In genomic region chr1:36922623-36923421, GRCm38 (mm10) we compare ENCODE assay signal across 16 mouse cellular contexts. TPM values are rescaled to one million over a fixed set of nuclear protein-coding genes. Genes with fewer than 3 reads are reported as not detected.
DNase-seq lines count a peak whose midpoint lies in the region; ATAC-seq and TF ChIP-seq lines count a peak whose summit lies in the region.
"Had no signal": no experiment of that assay in that cellular context is flagged by ENCODE, and none has a peak within 500 bp of the region (broad histone marks: within the 10 kb centered on the region; RNA-seq: fewer than 3 reads in every experiment).

No protein-coding gene starts in this region.

- ATAC-seq in intestine, embryonic 16.5 days = no peak
- no peak for ATAC-seq in intestine, embryonic 15.5 days
- no peak for ATAC-seq in intestine, postnatal 0 days
- no peak for ATAC-seq in midbrain, embryonic 13.5 days
- ATAC-seq in hindbrain, embryonic 16.5 days = no peak

- H3K9ac ChIP-seq in intestine, embryonic 16.5 days (ENCODE audit: low read depth, low read length) = no peak overlapping the region
- no peak overlapping the region for H3K9ac ChIP-seq in intestine, embryonic 15.5 days
- no peak overlapping the region for H3K9ac ChIP-seq in intestine, postnatal 0 days (ENCODE audit: low read depth, low read length)
- H3K9ac ChIP-seq in midbrain, embryonic 13.5 days (replicated peaks) = no peak overlapping the region
- no peak overlapping the region for H3K9ac ChIP-seq in hindbrain, embryonic 16.5 days (ENCODE audit: low read depth, low read length)
- H3K9ac ChIP-seq: embryonic facial prominence, embryonic 13.5 days; hindbrain, embryonic 13.5 days; midbrain, embryonic 15.5 days had no signal

- DNase-seq in NIH3T3 (ENCODE audit: low read depth) = peak; percentile 32
- DNase-seq in left cerebral cortex, postnatal 36 days (ENCODE audit: low spot score in 2 of 2) = no peak
- DNase-seq: cerebellum, adult 2 months; kidney, adult 2 months; left cerebral cortex, postnatal 4 days; lung, adult 2 months; right cerebral cortex, postnatal 25 days had no signal

- H3K27me3 ChIP-seq in intestine, embryonic 16.5 days (replicated peaks; ENCODE audit: control insufficient read depth, insufficient read depth, low read length) = no peaks in the 10 kb centered on the region
- H3K27me3 ChIP-seq in intestine, embryonic 15.5 days (replicated peaks) = no peaks in the 10 kb centered on the region
- H3K27me3 ChIP-seq in intestine, postnatal 0 days (replicated peaks; ENCODE audit: control insufficient read depth, insufficient read depth, low read length) = no peaks in the 10 kb centered on the region
- H3K27me3 ChIP-seq in midbrain, embryonic 13.5 days = no peaks in the 10 kb centered on the region
- H3K27me3 ChIP-seq in hindbrain, embryonic 16.5 days (replicated peaks; ENCODE audit: control insufficient read depth, insufficient read depth, low read length) = no peaks in the 10 kb centered on the region
- H3K27me3 ChIP-seq: embryonic facial prominence, embryonic 13.5 days; hindbrain, embryonic 13.5 days; midbrain, embryonic 15.5 days had no signal

- no peaks in the 10 kb centered on the region for H3K36me3 ChIP-seq in intestine, embryonic 16.5 days (ENCODE audit: control insufficient read depth, insufficient read depth, low read length)
- no peaks in the 10 kb centered on the region for H3K36me3 ChIP-seq in intestine, embryonic 15.5 days
- H3K36me3 ChIP-seq in intestine, postnatal 0 days (ENCODE audit: control insufficient read depth, insufficient read depth) = no peaks in the 10 kb centered on the region
- H3K36me3 ChIP-seq in macrophage (ENCODE audit: inconsistent target) = no peaks in the 10 kb centered on the region
- H3K36me3 ChIP-seq in midbrain, embryonic 13.5 days = no peaks in the 10 kb centered on the region
- H3K36me3 ChIP-seq in hindbrain, embryonic 16.5 days (ENCODE audit: control insufficient read depth, insufficient read depth, low read length) = no peaks in the 10 kb centered on the region
- H3K36me3 ChIP-seq: embryonic facial prominence, embryonic 13.5 days; hindbrain, embryonic 13.5 days; midbrain, embryonic 15.5 days had no signal

- H3K4me3 ChIP-seq in intestine, embryonic 16.5 days (ENCODE audit: low read length) = no peak overlapping the region
- H3K4me3 ChIP-seq in intestine, embryonic 15.5 days (replicated peaks) = no peak overlapping the region
- no peak overlapping the region for H3K4me3 ChIP-seq in intestine, postnatal 0 days (ENCODE audit: low read depth, low read length)
- H3K4me3 ChIP-seq in macrophage (ENCODE audit: inconsistent target) = no peak overlapping the region
- no peak overlapping the region for H3K4me3 ChIP-seq in midbrain, embryonic 13.5 days (replicated peaks)
- no peak overlapping the region for H3K4me3 ChIP-seq in hindbrain, embryonic 16.5 days (ENCODE audit: low read length)
- H3K4me3 ChIP-seq: embryonic facial prominence, embryonic 13.5 days; hindbrain, embryonic 13.5 days; midbrain, embryonic 15.5 days had no signal

- 93% methylated on average over 4 of the region's 4 CpGs for WGBS in intestine, embryonic 16.5 days
- 84% methylated on average over 4 of the region's 4 CpGs for WGBS in intestine, embryonic 15.5 days
- 88% methylated on average over 4 of the region's 4 CpGs for WGBS in intestine, postnatal 0 days
- WGBS in macrophage (ENCODE audit: missing documents) = 98% methylated on average over 4 of the region's 4 CpGs
- WGBS in midbrain, embryonic 13.5 days = 96% methylated on average over 4 of the region's 4 CpGs
- WGBS in hindbrain, embryonic 16.5 days = 98% methylated on average over 4 of the region's 4 CpGs

- no peaks in the 10 kb centered on the region for H3K9me3 ChIP-seq in intestine, embryonic 16.5 days (ENCODE audit: control insufficient read depth, low read length)
- H3K9me3 ChIP-seq in intestine, embryonic 15.5 days = no peaks in the 10 kb centered on the region
- no peaks in the 10 kb centered on the region for H3K9me3 ChIP-seq in intestine, postnatal 0 days (ENCODE audit: control insufficient read depth)
- no peaks in the 10 kb centered on the region for H3K9me3 ChIP-seq in midbrain, embryonic 13.5 days
- H3K9me3 ChIP-seq in hindbrain, embryonic 16.5 days (ENCODE audit: control insufficient read depth, low read length) = no peaks in the 10 kb centered on the region
- H3K9me3 ChIP-seq: embryonic facial prominence, embryonic 13.5 days; hindbrain, embryonic 13.5 days; midbrain, embryonic 15.5 days had no signal

- H3K4me2 ChIP-seq in intestine, embryonic 16.5 days (ENCODE audit: low read depth, low read length) = no peak overlapping the region
- H3K4me2 ChIP-seq in intestine, embryonic 15.5 days (replicated peaks) = no peak overlapping the region
- no peak overlapping the region for H3K4me2 ChIP-seq in intestine, postnatal 0 days (replicated peaks; ENCODE audit: low read depth)
- no peak overlapping the region for H3K4me2 ChIP-seq in midbrain, embryonic 13.5 days (replicated peaks)
- no peak overlapping the region for H3K4me2 ChIP-seq in hindbrain, embryonic 16.5 days (ENCODE audit: low read length)
- H3K4me2 ChIP-seq: embryonic facial prominence, embryonic 13.5 days; hindbrain, embryonic 13.5 days; midbrain, embryonic 15.5 days had no signal

- H3K79me2 ChIP-seq in macrophage (ENCODE audit: inconsistent target) = peaks cover 100% of the 10 kb centered on the region

- H3K4me1 ChIP-seq in intestine, embryonic 16.5 days (ENCODE audit: control insufficient read depth, insufficient read depth, low read length) = peaks cover 61% of the 10 kb centered on the region
- peaks cover 55% of the 10 kb centered on the region for H3K4me1 ChIP-seq in intestine, embryonic 15.5 days (replicated peaks)
- H3K4me1 ChIP-seq in intestine, postnatal 0 days (replicated peaks; ENCODE audit: control insufficient read depth, insufficient read depth, low read length) = peaks cover 22% of the 10 kb centered on the region; the same call in 1 of the 2 replicates
- peaks cover 44% of the 10 kb centered on the region for H3K4me1 ChIP-seq in midbrain, embryonic 13.5 days (replicated peaks)
- peaks cover 23% of the 10 kb centered on the region for H3K4me1 ChIP-seq in hindbrain, embryonic 16.5 days (ENCODE audit: control insufficient read depth, insufficient read depth, low read depth, low read length)

- peak overlapping the region; percentile 20; the same call in 1 of the 2 replicates for H3K27ac ChIP-seq in intestine, embryonic 16.5 days (ENCODE audit: low read length)
- H3K27ac ChIP-seq in intestine, embryonic 15.5 days = no peak overlapping the region
- peak overlapping the region; percentile 52; the same call in 1 of the 2 replicates for H3K27ac ChIP-seq in intestine, postnatal 0 days (ENCODE audit: low read depth, low read length)
- H3K27ac ChIP-seq in macrophage = peak overlapping the region; percentile 63
- H3K27ac ChIP-seq in midbrain, embryonic 13.5 days = no peak overlapping the region
- H3K27ac ChIP-seq in hindbrain, embryonic 16.5 days (ENCODE audit: low read depth, low read length) = no peak overlapping the region
- H3K27ac ChIP-seq: embryonic facial prominence, embryonic 13.5 days; hindbrain, embryonic 13.5 days; midbrain, embryonic 15.5 days had no signal

- no peak for TF ChIP-seq CTCF in intestine, postnatal 0 days (IDR thresholded peaks at IDR 0.05; ENCODE audit: low read depth)

- intact Hi-C loops in left cerebral cortex, postnatal 36 days (cut with DNase I) = no loop called here

RNA-seq across cellular contexts. Expression of gene Tmem131, which starts 20.6 kb away (rescaled TPM):
- polyA plus RNA-seq in intestine, embryonic 16.5 days (2015; fragmentation: Nextera tagmentation; extraction: Ambion mirVana) = 9.3 and 11.3 TPM in 2 replicates
- 13.3 and 13.7 TPM in 2 replicates for polyA plus RNA-seq in intestine, embryonic 15.5 days (2015; fragmentation: Nextera tagmentation; extraction: Ambion mirVana)
- 10.6 TPM in 2 replicates for polyA plus RNA-seq in intestine, postnatal 0 days (2015; fragmentation: Nextera tagmentation; extraction: Ambion mirVana)
- total RNA-seq in macrophage (2018; cell fraction: chromatin; rRNA removed) = 100 to 1,000 TPM in 3 of 26 experiments, 10 to 100 TPM in 23; 26.1 to 135 (median 75.2) TPM
- total RNA-seq in macrophage (2018; cell fraction: cytosol; rRNA removed) = 10 to 100 TPM; 29.4 to 63.6 (median 48.7) TPM
- 10 to 100 TPM; 39.9 to 94.4 (median 75.5) TPM for total RNA-seq in macrophage (2018; cell fraction: nucleus; rRNA removed)
- 39.9 to 72.3 TPM (median 44.5 TPM) in 3 replicates for polyA plus RNA-seq in macrophage (2018)
- polyA plus RNA-seq in midbrain, embryonic 13.5 days (2015; fragmentation: Nextera tagmentation; extraction: Ambion mirVana) = 12.6 and 13.2 TPM in 2 replicates
- 10.0 and 12.9 TPM in 2 replicates for polyA plus RNA-seq in hindbrain, embryonic 16.5 days (2015; fragmentation: Nextera tagmentation; extraction: Ambion mirVana)
- total RNA-seq in left cerebral cortex, postnatal 36 days (2021) = 10 to 100 TPM; 49.7 to 65.2 TPM

Comparison
In these comparisons a context has a peak if more than half of its experiments do, and no peak if none do; other contexts are left out.
1. H3K27ac ChIP-seq: peak in intestine, embryonic 16.5 days (single experiment), intestine, postnatal 0 days (single experiment) and macrophage (single experiment); none in intestine, embryonic 15.5 days (single experiment), midbrain, embryonic 13.5 days (single experiment) and hindbrain, embryonic 16.5 days (single experiment).